Mouse (Mus musculus) megakaryocyte progenitor cell, adult 5-6 weeks (primary cell): ENCODE data around the gene Pbx1. TPM values are rescaled to one million over a fixed set of nuclear protein-coding genes. Genes with fewer than 3 reads are reported as not detected.

Experiments used
- ATAC-seq: replicated peaks from 2 replicates; pipeline ENCODE4 v1.8.0; 2016; ENCODE audit warnings: mild to moderate bottlenecking, moderate TSS enrichment, inconsistent platforms; ENCODE audit not compliant: poor library complexity
- total RNA-seq, 2 experiments: library from RNA; stranded (forward) in 1 of 2; stranded (reverse) in 1 of 2; fragments of 157-497, 149-512 nt in 1 of 2; fragments of 200-1000 nt in 1 of 2; gene quantifications; 2 replicates each; pipeline versions ENCODE4 v1.2.3 to v1.2.4; 2015 to 2017

Gene Pbx1
- total RNA-seq, 2 experiments from 2014 or later = 2.5 to 10.7 TPM

DNA sequence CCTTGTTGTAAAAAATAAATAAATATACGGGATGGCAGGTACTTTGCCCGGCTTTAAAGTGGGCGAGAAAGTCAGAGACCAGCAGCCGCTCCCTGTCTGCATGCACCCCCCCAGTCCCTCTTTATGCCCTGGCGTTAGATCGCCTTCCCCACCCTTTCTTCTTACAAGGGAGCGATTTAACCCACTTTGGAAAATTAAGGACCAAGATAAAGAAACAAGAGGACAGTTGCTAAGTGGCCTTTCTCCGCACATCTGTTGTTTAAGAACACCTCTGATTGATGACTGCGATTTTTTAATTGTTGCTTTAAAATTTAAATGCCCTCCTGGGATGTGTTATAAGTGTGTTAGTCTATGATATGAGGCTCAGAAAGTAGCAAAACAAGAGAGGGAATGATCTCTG is 5.2 kb downstream of the Pbx1 start:
- no peak for ATAC-seq

DNA sequence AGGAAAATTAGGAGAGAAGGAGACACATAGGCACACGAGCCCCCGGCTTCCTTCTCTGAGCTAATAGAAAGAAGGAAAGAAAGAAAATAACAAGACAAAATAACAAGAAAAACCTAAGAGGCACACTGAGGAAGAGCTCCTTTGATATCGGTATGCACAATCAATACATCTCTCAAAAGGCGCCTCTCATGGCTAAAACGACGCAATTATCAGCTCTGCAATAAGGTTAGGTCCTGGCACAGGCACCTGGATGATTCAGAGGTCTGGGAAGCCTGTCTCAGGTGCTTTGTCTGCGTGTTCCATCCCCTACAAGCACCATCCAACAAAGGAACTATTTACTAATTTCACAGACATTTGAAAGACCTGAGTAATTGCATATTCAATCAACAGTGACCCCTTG is 5.8 kb downstream of the Pbx1 start:
- ATAC-seq = no peak

DNA sequence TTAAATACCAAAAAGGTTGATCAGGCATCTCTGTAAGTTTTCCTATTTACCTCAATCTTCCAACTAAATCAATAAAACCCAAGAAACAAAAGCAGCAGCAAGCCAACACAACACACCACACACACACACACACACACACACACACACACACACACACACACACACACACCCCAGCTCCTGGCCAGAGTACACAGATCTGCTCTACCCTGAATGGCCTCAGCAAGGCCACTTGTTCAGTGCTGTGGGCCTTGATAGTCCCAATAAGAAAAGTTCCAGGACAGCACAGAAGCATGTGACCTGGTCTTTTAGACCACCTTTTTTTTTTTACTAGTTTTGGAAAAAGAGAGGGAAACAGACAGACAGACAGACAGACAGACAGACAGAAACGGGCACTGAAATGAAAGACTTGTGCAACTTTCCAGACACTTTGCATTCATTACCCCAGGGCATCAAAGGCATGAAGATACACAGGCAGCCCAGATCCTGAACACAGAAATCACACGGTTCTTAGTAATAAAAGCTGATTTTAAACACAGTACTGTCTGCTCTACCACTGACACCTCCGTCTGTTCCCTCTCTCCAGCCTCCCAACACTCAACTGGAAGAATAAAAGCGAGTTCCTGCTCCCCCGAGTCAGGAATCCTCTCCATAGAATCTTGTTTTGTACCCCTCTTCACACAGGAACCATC is 6.9 kb downstream of the Pbx1 start:
- no peak for ATAC-seq

DNA sequence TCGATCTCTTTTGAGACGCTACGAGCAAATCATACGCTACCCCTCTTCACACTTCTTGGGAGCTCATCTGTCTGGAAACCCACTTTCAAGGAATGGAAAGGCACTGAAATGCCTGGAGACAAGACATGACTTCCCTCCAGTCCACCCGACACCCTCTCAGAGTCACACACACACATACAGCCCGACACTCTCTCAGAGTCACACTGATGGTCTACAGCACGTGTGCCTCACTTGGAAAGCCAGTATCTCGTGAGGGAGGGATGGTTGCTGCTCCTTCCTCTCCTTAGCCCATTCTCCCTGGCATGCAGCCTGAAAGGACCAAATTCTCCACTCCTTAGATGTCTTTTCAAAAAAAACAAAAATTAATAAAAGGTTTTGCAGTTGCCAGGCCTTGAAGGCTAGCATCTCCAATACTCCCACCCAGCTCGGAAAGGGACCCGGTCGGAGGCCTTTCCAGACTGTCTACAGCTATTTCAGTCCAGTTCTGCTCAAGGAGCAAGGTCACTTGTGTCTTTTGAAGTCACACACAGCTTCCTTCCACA is 8.6 kb downstream of the Pbx1 start:
- ATAC-seq = no peak

DNA sequence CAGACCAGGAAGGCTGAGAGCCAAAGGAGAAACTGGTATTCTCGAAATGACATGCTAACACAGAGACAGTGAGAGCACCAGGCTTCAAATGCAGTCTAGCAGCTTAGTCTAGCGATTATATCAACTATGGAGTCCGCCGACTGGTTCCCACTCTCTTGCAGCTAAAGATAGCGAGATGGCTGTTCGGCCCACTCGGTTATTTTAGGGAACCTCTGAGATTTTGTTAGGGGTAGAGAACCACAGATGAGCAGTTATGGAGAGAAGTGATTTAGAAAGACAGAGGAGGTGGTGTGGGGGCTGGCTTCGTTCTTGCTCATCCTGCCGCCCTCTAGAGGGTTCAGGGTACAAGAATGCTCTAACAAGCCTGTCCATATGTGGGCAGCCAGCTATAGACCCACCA is 13.2 kb downstream of the Pbx1 start:
- no peak for ATAC-seq

DNA sequence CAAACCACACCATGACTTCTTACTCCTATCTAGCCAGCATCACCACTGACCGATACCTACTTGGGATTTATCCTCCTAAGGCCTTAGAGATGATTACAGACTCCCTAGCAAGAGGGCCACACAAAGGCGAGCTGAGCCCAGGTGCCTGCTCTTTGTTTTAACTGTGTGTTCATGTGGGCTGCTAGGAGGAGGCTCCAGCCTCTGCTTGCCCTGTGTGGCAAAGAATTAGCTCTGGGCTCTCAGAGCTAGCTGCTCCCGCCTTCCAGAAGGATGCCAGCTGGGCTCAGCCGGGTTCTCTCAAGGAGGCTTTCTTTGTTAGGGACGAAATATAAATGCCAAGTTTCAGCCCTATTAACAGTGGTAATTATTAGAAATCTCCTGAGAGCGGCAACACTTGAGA is 14.4 kb downstream of the Pbx1 start:
- no peak for ATAC-seq

DNA sequence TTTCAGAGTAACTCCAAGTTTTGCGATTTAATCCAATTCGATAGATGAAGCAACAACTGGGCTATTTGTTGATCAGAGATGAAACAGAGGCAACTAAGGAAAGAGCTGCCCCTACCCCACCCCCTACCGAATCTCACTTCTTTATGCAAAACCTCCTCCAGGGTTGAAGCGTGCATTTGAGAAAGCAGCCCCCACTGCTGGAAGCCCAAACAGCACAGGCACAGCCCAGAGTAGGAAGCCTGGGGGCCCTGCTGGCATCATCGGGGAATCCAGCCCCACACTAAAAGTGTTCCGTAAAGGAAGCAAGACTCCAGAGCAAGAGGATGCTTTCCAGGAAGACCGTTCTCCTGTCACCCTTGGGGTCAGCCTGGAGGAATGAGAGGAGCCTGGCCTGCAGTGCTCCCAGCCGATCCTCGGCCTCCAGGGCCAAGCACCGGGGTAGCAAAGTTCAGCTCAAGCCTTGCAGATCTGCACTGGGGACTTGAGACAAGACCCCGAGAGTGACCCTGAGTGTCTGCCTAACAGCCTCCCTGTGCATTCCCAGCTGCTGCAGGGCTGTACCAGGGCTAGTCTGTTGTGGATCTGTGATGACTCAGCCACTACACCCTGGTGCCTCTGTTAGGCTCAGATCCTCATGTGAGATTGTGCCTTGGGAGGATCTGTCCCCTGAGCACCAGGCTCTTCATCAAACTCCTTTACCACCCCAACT is 15.2 kb downstream of the Pbx1 start:
- peak; percentile 67 for ATAC-seq

DNA sequence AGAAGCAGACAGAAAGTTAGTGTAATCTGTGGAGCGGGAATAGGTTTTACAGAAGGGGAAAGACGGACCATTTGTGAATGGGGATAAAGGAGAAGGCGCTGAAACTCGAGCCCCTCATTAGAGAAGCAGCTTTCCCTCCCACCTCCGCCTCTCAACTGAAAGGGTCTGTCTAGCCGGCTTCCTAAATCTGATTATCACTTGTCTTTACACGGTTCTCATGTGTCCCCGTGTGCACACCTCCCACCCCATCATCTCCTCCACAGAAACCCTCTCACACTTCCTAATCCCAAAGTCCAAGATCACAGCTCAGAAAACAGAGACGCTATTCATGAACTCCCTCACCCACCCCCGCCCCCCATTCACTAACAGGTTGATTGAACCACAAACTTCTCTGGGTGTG is 21.5 kb downstream of the Pbx1 start:
- ATAC-seq = no peak

DNA sequence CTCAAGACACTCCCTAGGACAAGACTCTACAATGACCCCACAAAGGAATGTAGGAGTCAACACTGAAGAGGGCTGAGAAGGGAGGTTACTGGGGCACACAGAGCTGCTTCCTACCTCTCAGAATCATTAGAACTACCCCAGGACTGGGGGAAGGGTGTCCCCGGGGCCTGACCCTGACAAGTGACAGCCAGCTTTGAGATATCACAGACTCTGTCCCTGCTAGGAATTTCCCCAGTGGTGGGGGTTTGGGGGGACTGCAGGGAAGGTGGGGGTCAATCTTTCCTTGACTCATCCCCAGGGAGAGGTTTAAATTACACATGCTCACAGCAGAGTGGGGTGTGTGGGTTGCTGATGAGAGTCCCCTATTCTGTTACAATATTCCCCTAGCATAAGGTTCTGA is 22.0 kb downstream of the Pbx1 start:
- no peak for ATAC-seq

DNA sequence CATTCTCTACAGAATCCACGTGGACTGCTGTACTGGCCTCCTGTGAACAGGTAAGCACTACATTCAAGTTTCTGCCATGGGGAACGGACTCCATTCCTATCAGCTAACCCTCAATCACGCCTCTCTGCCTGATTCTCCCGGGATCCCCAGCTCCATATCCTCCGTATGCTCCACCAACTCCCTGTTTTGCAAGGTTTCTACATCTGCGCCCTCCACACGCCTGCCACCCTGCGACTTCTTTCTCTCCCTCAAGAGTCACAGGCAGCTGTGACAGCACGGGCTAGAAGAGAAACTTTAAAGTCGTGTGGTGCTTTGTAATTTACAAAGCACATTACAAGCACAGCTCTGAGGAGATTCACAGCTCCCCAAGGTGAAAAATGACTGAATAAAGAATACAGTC is 23.3 kb downstream of the Pbx1 start:
- no peak for ATAC-seq

DNA sequence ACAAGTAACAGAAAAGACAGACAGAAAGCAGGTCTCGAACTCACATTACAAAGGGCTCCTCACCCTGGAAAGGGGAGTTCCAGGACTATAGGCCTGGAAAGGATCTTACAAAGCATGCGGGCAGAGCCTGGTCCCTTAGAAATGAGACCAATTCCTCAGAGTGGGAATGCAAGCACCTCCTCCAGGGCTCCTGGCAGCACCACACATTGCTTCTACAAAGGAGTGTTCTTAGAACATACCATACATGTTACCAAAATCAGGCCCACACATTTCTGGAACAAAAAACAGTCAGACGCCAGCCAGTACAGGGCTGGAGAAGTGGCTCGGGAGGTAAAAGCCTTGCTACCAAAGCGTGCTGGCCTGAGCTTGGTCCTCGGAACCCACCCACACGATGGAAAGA is 24.1 kb downstream of the Pbx1 start:
- no peak for ATAC-seq

DNA sequence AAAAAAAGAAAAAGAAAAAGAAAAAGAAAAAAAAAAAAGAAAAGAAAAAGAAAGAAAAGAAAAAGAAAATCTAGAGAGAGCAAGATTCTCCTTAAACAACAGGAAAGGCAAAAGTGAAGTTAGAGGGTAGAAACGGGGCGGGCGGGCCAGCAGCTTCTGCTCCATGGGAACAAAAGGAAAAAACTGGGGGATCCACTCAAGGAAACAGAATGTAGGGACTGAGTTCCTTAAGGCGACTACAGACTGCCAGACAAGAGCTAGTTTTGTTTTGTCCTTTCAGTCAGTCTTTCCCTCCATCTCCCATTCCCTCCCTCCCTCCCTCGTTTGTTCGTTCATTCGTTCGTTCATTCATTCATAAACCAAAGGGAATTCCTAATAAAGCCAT is 25.8 kb downstream of the Pbx1 start:
- ATAC-seq = no peak

DNA sequence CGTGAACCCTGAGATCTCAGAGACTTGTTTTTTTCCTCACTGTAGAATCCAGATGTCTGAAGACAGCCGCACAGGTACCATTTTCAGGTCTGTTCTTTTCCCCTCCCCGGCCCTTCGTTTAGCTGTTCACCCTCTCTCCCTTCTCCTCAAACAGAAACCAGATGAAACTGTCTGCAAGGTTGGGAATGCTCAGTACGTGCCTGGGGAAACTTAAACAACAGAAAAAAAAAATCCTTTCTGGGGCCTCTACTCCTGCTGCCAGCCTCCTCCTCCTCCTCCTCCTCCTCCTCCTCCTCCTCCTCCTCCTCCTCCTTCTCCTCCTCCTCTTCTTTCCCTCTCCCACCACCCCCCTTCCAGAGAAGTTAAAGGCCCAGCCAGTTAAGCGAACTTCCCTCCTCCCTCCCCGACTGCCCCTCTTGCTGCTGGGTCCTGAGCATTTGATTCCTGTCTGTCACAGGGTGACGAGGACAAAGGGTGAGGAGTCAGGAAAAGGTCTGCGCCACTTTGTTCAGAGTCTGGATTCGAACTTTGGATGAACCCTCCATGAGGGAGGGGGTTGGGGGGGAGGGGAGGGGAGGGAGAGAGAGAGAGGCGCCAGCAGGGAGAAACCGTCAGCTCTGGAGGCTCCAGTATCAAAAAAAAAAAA is 26.3 kb downstream of the Pbx1 start:
- no peak for ATAC-seq

DNA sequence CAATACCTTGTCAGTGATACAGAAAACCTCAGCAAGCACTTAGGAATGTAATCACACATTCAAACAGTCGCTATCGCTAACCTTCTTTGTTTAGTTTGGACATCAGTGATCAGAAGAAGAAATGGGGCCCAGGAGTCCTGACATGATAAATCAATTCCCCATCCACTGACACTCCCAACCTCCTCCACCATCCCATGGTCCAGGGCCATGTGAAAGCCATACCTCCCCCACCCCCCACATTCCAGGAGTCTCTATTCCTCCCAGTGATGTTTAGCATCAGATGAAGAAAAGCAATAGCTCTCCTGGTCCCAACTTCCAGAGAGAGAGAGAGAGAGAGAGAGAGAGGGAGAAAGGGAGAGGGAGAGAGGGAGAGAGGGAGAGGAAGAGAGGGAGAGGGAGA is 28.5 kb downstream of the Pbx1 start:
- ATAC-seq = no peak

DNA sequence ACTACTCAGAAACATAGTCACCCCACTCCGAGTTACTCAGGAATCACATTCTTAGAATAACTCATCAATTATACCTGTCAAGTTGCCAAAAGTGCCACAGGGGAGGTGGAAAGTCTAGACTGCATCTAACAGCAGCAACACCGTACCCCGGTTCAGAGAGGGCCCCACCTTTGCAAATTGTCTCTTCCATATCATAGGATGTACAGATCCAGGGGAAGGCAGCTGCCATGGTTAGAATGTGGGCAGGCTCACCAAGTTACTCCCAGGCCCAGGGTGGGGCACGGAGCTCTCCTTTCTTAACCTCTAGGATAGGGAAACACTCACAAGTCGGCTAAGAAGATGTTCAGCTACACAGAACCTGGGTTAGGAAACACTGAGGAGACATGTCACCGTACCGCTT is 29.4 kb downstream of the Pbx1 start:
- ATAC-seq = no peak

DNA sequence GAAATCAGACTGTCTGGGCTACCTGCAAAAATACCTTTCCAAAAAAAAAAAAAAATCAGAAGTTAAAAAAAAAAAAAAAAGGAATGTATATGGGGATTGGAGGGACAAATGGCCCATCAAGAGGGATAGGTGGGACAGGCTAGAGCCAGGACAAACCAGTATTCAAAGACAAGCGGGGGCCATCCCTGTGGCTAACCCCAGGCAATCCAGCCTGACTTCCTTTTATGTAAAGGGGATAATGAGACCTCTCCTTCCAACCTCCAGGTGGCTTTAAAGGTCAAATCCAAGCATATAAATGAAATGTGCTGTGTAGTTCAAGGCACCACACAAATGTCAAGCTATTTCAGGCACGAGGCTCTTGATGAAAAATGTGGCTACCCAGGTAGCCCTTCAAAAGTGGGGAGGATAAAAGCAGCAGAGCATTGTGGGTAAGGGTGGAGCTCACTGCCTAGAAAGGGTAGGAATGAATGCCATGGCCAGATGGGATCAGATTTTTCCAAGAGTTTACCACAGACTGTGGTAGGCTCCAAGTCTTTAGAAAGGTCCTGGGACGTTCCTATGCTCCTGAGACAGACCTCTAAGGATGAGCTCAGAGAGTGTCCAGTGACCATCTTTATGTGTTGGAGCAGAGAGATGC is 36.4 kb downstream of the Pbx1 start:
- no peak for ATAC-seq

DNA sequence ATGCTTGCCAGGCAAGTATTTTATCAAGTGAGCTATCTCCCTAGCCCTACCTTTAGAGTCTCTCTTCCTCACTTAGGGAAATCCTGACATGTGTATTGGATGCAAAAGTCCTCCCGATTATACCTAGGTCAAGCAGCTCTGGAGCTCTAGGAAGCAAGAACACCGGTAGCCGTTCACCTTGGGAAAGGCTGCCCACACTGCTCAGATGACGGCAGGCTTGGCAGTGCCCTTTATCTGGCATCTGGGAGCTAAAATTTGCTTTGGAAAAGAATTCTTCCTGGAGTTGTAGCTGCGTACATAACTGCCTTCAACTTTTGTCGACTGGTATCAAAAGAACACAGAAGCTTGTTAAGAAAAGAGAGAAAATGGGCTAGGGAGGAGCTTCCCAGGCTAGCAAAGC is 37.5 kb downstream of the Pbx1 start:
- no peak for ATAC-seq

DNA sequence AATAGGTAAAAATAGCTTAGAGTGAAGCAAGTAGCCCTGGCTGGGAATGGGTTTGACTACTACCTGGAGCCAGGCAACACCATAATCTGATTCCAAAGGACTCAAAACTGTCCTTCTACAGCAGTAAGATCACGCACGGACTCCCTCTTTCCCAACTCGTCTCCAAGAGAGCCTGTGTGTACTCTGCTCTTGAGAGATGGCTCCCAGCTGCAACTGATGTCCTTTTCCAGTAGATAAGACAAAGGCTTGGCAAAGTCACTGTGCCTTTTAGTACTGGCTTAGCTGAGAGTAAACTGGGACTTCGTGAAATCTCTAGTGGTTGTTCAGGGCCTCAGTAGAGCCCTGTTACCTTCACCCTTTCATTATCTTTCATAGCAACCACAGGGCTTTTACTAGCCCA is 38.6 kb downstream of the Pbx1 start:
- ATAC-seq = 0 out of 2 replicates have a peak, but pooled peaks have one; percentile 19

DNA sequence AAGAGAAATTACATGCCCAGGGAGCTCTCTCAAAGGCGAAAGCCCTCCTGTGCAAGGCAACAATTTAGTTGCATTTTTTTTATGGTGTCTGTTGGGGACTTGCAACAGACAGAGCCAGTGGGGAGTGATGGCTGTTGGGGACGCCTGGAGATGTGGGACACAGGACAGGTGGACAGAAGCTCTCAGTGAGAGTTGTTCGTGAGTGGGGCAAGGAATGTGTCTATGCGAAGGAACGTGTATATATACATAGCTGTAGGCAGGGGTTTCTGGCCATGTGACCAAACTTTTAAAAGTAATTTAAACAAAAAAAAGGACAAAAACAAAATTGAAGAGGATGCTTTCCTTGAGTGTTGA is 39.6 kb downstream of the Pbx1 start:
- 0 out of 2 replicates have a peak, but pooled peaks have one; percentile 20 for ATAC-seq

DNA sequence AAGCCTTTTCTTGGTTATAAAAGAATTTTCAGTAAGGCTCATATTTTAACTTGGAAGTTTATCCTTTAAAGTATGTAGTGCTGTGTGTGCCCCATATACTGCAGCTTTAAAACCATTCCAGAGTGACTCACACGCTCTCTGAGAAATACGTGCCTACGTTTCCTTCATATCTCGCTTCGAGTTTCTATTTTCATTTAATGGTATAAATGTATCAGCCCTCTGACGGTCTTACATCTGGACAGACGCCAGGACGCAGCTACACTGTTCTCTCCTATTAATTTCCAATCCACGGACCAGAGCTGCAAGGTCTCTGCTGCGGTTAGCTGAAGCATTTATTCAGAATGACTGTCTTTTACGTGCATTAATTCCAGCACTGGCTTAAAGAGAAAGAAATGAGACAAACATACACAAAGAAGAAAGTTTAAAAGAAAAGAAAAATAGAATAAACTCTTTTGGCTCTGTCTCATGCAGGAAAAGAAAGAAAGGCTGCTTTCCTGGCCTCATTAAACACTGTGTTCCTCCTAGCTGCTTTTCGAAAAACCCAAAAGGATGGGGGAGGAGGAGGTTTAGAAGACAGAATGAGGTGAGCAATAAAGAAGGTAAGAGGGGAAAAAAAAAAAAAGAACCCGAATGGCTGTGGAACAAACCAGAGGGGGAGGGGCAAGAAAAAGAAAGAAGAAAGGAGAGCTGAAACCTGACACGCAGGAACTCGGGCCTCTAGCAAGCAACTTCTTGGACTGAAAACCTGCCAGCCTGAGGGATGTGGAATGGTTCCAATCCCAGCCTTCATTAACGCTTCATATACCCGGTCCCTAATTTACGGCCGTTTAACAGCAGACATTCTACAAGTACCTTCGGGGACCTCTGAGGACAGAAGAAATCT is 40.2 kb downstream of the Pbx1 start:
- ATAC-seq = peak; percentile 20; the same call in 1 of the 2 replicates

DNA sequence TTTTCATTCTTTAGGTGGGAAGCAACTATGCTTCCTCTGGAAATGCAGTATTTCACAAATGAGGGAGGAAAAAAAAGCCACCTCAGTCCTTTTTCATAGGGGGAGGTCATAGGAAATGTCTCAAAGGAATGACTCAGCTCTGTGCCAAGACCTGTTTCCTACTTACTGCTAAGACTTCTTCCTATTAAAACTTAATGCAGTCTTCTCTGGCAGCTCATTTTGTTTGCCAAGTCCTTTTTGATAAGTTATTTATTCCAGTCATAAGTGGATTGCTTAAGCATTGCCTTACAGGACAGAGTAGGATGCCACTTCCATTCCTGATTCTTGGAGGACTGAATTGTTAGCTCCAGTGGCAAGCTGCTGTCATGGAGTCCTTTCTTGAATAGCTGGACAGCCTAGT is 41.3 kb downstream of the Pbx1 start:
- ATAC-seq = no peak
